Mouse (Mus musculus) heart, embryonic 14.5 days (tissue): Measurements from ENCODE around the gene Cacng8. TPM values are rescaled to one million over a fixed set of nuclear protein-coding genes. Genes with fewer than 3 reads are reported as not detected.

ENCODE experiments used
- ATAC-seq: fragments of 200-750 bp; cut with Nextera tagmentation; 2 replicates; pipeline ENCODE4 v1.8.0; 2017; ENCODE audit warnings: low read depth, moderate TSS enrichment; ENCODE audit not compliant: insufficient number of reproducible peaks, insufficient read depth, low FRiP score
- H3K27ac ChIP-seq, 2 experiments: fragments of 200-500 bp in 1 of 2; fragments of 300-500 bp in 1 of 2; sonication (generic) in 1 of 2; replicated peaks in 1 of 2; 2 replicates each; pipeline ENCODE4 v1.5.1; 2012 to 2014; ENCODE audit warnings: low read depth in 2 of 2, low read length in 2 of 2, control low read depth in 1 of 2, mild to moderate bottlenecking in 1 of 2, mixed read lengths in 1 of 2; ENCODE audit not compliant: control insufficient read depth in 1 of 2, insufficient read depth in 1 of 2
- H3K27me3 ChIP-seq: fragments of 300-500 bp; sonication (generic); 2 replicates; pipeline ENCODE4 v1.6.1; 2014; ENCODE audit warnings: mild to moderate bottlenecking, low read length, control low read depth; ENCODE audit not compliant: control insufficient read depth, insufficient read depth
- H3K36me3 ChIP-seq: fragments of 300-500 bp; sonication (generic); 2 replicates; pipeline ENCODE4 v1.6.1; 2014; ENCODE audit warnings: mild to moderate bottlenecking, control low read depth, low read length, mixed read lengths; ENCODE audit not compliant: control insufficient read depth, insufficient read depth
- H3K4me1 ChIP-seq, 2 experiments: fragments of 200-500 bp in 1 of 2; fragments of 300-500 bp in 1 of 2; sonication (generic) in 1 of 2; 2 replicates each; pipeline ENCODE4 v1.6.1; 2012 to 2014; ENCODE audit warnings: low read length in 2 of 2, control low read depth in 1 of 2, mixed read lengths in 1 of 2; ENCODE audit not compliant: control insufficient read depth in 2 of 2, insufficient read depth in 2 of 2
- H3K4me2 ChIP-seq: fragments of 300-500 bp; sonication (generic); 2 replicates; pipeline ENCODE4 v1.6.1; 2014; ENCODE audit warnings: mild to moderate bottlenecking, low read length
- H3K4me3 ChIP-seq, 2 experiments: fragments of 200-500 bp in 1 of 2; fragments of 300-500 bp in 1 of 2; sonication (generic) in 1 of 2; 2 replicates each; pipeline ENCODE4 v1.5.1; 2012 to 2014; ENCODE audit warnings: low read length in 2 of 2, mild to moderate bottlenecking in 2 of 2, control low read depth in 1 of 2, low read depth in 1 of 2, moderate library complexity in 1 of 2; ENCODE audit not compliant: control insufficient read depth in 1 of 2, insufficient read depth in 1 of 2
- H3K9ac ChIP-seq: fragments of 300-500 bp; sonication (generic); 2 replicates; pipeline ENCODE4 v1.6.1; 2014; ENCODE audit warnings: mild to moderate bottlenecking, low read length
- H3K9me3 ChIP-seq: fragments of 300-500 bp; sonication (generic); 2 replicates; pipeline ENCODE4 v1.6.1; 2016; ENCODE audit warnings: low read length, control low read depth; ENCODE audit not compliant: control insufficient read depth
- WGBS: fragments of 180-500 bp; shearing (Covaris S2); extraction: QIAGEN DNeasy Blood & Tissue Kit; methylation state at CpG from one replicate; pipeline ENCODE4 v1.1.7; 2014; 5-methylcytosine and 5-hydroxymethylcytosine counted together
- polyA plus RNA-seq: library from polyadenylated mRNA; unstranded; fragments of >200 nt; fragmentation: Nextera tagmentation; extraction: Ambion mirVana; gene quantifications from 2 replicates; pipeline ENCODE4 v1.2.1, GENCODE M21; 2014

Cacng8 gene
- polyA plus RNA-seq, 1 experiment from 2014 or later: 0.28 TPM

DNA sequence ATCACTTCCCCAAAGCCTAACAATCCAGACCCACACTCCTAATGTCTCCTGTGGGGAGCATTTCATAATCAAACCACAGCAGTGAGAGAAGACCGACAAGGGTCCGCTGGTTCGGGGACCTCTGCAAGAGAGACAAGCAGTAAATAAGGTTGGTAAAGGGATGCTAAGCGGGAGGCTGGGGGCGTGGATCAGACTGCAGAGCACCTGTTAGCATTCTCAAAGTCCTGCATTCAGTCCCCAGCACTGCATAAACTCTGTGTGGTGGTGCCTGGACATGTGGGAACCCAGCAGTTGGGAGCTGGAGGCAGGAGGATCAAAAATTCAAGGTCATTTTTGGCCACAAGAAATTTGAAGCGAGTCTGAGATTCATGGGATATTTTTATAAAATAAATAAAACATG is 29.5 kb downstream of the Cacng8 start:
- Histone ChIP-seq H3K9me3 (no peaks in the 10 kb centered on the region), H3K27ac (no peak overlapping the region), H3K27me3 (peaks cover 53% of the 10 kb centered on the region), H3K36me3 (no peaks in the 10 kb centered on the region), H3K4me3 (no peak overlapping the region), H3K9ac (no peak overlapping the region), H3K4me1 (peaks cover 7 to 8% of the 10 kb centered on the region in 2 experiments; a peak in 3 of 4 replicates), H3K4me2 (no peak overlapping the region)
- WGBS: 47% methylated on average over 6 of the region's 6 CpGs
- ATAC-seq: no peak

DNA sequence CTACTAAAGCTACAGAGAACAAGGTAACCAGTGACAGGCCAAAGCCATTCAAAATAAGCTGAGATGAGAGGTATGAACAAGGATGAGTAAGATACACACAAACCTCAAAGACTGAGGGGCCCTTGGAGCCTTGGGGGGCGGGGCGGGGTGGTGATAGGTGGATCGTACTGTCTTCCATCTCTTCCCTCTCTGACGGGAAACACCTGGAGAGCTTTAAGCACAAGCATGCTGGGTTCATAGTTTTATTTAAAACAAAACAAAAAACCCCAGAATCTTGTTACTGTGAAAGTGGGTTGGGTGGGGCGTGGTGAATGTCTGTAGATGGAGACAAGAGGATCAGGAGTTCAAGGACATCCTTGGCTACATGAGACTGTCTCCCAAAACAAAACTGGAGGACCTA is 30.0 kb downstream of the Cacng8 start:
- no peak overlapping the region for H3K9ac ChIP-seq
- H3K4me1 ChIP-seq: peaks cover 7 to 12% of the 10 kb centered on the region in 2 experiments; a peak in 3 of 4 replicates
- no peaks in the 10 kb centered on the region for H3K36me3 ChIP-seq
- H3K4me3 ChIP-seq: no peak overlapping the region
- WGBS: 60% methylated on average over 5 of the region's 5 CpGs
- no peaks in the 10 kb centered on the region for H3K9me3 ChIP-seq
- no peak overlapping the region for H3K27ac ChIP-seq
- ATAC-seq: no peak
- no peak overlapping the region for H3K4me2 ChIP-seq
- peaks cover 57% of the 10 kb centered on the region for H3K27me3 ChIP-seq

GRCm38 (mm10) chr7:3421297-3421696 is 30.8 kb downstream of the Cacng8 start:
- no peak overlapping the region for H3K4me2 ChIP-seq
- H3K9ac ChIP-seq: no peak overlapping the region
- H3K4me3 ChIP-seq: no peak overlapping the region
- H3K9me3 ChIP-seq: no peaks in the 10 kb centered on the region
- H3K27me3 ChIP-seq: peaks cover 55% of the 10 kb centered on the region
- no peaks in the 10 kb centered on the region for H3K36me3 ChIP-seq
- no peak overlapping the region for H3K27ac ChIP-seq
- ATAC-seq: no peak
- H3K4me1 ChIP-seq: peaks cover 7 to 12% of the 10 kb centered on the region in 2 experiments; a peak in 3 of 4 replicates
- 83% methylated on average over 3 of the region's 3 CpGs for WGBS

- WGBS: 48% methylated on average over 7 of the region's 7 CpGs
- H3K36me3 ChIP-seq: no peaks in the 10 kb centered on the region
- H3K4me3 ChIP-seq: no peak overlapping the region
- H3K9me3 ChIP-seq: no peaks in the 10 kb centered on the region
- no peak for ATAC-seq
- H3K4me2 ChIP-seq: 0 out of 2 replicates have a peak overlapping the region, but pooled peaks have one; percentile 13
- H3K9ac ChIP-seq: no peak overlapping the region
- peaks cover 7 to 12% of the 10 kb centered on the region in 2 experiments; a peak in 3 of 4 replicates for H3K4me1 ChIP-seq
- peaks cover 47% of the 10 kb centered on the region for H3K27me3 ChIP-seq
- no peak overlapping the region for H3K27ac ChIP-seq
These were observed 31.6 kb downstream of the Cacng8 start for GRCm38 (mm10) chr7:3422051-3422450.

GRCm38 (mm10) chr7:3423430-3423829 is 32.9 kb downstream of the Cacng8 start:
- peaks cover 34% of the 10 kb centered on the region for H3K27me3 ChIP-seq
- peak overlapping the region; percentile 73 for H3K9ac ChIP-seq
- H3K4me2 ChIP-seq: peak overlapping the region; percentile 70
- H3K4me1 ChIP-seq: peaks cover 10 to 18% of the 10 kb centered on the region in 2 experiments
- peak overlapping the region; percentile 65 to 66; a peak in 3 of 4 replicates for H3K27ac ChIP-seq
- H3K9me3 ChIP-seq: no peaks in the 10 kb centered on the region
- peak overlapping the region; percentile 45 to 53 for H3K4me3 ChIP-seq
- H3K36me3 ChIP-seq: no peaks in the 10 kb centered on the region
- ATAC-seq: peak; percentile 52
- WGBS: under 1% methylated on average over 30 of the region's 30 CpGs

DNA sequence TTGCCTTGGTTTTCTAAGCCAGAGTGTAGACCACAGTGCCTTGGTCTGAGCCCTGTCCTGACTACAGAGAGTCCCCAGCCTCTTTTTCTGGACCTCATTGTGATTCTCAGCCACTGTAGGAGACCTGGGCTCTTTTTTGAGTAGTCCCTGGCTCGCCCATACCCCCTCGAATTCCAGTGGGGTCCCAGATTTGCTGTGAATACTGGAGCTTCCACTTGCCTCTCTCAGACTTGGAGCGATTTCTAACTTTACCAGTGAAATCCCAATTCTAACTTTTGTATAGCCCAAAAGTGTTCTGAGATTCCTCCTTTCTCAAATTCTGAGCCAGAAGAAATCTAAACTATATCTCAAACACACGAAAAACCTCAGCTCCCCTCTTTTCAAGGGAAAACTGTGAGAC is 33.4 kb downstream of the Cacng8 start, which contains the start of gene Cacng6:
Cacng6 (plus strand) TSS at position 301 of the 400 bp plus-strand sequence.
- Histone ChIP-seq H3K4me1 (peaks cover 10 to 20% of the 10 kb centered on the region in 2 experiments), H3K27me3 (peaks cover 30% of the 10 kb centered on the region), H3K4me3 (peak within 1 kb of the TSS; percentile 45 to 53), H3K36me3 (no peaks in the 10 kb centered on the region), H3K9me3 (no peaks in the 10 kb centered on the region), H3K4me2 (peak within 1 kb of the TSS; percentile 70), H3K27ac (peak within 1 kb of the TSS; percentile 65 to 66; a peak in 3 of 4 replicates), H3K9ac (peak within 1 kb of the TSS; percentile 73)
- 51% methylated on average over 4 of the region's 4 CpGs for WGBS
- no peak for ATAC-seq

DNA sequence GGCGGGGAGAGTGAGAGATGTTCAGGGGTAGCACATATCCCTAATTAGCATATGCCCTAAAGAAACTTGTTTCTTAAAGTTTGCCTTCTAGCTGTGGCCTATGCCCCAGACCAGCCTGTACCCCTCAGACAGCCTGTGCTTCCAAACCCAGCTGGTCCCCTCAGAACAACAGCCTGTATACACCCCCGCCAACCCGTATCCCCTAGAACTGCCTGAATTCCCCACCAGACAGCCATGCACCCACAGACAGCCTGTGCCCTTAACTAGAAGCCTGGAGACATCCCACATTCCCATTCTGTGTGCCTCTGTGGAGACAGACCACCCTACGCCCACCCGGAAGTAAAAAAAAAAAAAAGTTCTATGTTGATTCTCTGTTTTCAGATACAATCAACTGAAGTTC is 34.7 kb downstream of the Cacng8 start:
- Histone ChIP-seq H3K27ac (no peak overlapping the region), H3K9ac (peak overlapping the region; percentile 8; the same call in 1 of the 2 replicates), H3K4me3 (no peak overlapping the region), H3K4me1 (peaks cover 10 to 28% of the 10 kb centered on the region in 2 experiments), H3K4me2 (peak overlapping the region; percentile 70), H3K9me3 (no peaks in the 10 kb centered on the region), H3K27me3 (peaks cover 29% of the 10 kb centered on the region), H3K36me3 (no peaks in the 10 kb centered on the region)
- 84% methylated on average over 5 of the region's 5 CpGs for WGBS
- ATAC-seq: no peak

GRCm38 (mm10) chr7:3430161-3430560 is 39.7 kb downstream of the Cacng8 start:
- Histone ChIP-seq H3K4me3 (peak overlapping the region; percentile 12 to 20; a peak in 3 of 4 replicates), H3K4me1 (peaks cover 10 to 30% of the 10 kb centered on the region in 2 experiments), H3K36me3 (no peaks in the 10 kb centered on the region), H3K4me2 (peak overlapping the region; percentile 57), H3K9me3 (no peaks in the 10 kb centered on the region), H3K9ac (0 out of 2 replicates have a peak overlapping the region, but pooled peaks have one; percentile 34), H3K27me3 (peaks cover 7% of the 10 kb centered on the region), H3K27ac (peak overlapping the region; percentile 69 to 81)
- ATAC-seq: peak; percentile 53; the same call in 1 of the 2 replicates
- WGBS: 25% methylated on average over 6 of the region's 6 CpGs
